Mouse (Mus musculus) limb, embryonic 15.5 days (tissue): ENCODE results near the gene Inpp5f. TPM values are rescaled to one million over a fixed set of nuclear protein-coding genes. Genes with fewer than 3 reads are reported as not detected.

Experiments used
- ATAC-seq: fragments of 200-750 bp; cut with Nextera tagmentation; 2 replicates; pipeline ENCODE4 v1.8.0; 2017; ENCODE audit warnings: low read depth, moderate TSS enrichment; ENCODE audit not compliant: insufficient number of reproducible peaks, low FRiP score, low TSS enrichment
- H3K27ac ChIP-seq: fragments of 300-500 bp; sonication (generic); 2 replicates; pipeline ENCODE4 v1.5.1; 2015; ENCODE audit warnings: moderate library complexity, mild to moderate bottlenecking, inconsistent platforms
- H3K27me3 ChIP-seq: fragments of 300-500 bp; sonication (generic); 2 replicates; pipeline ENCODE4 v1.6.1; 2015; ENCODE audit warnings: inconsistent platforms
- H3K36me3 ChIP-seq: fragments of 300-500 bp; sonication (generic); 2 replicates; pipeline ENCODE4 v1.6.1; 2015; ENCODE audit warnings: inconsistent platforms
- H3K4me1 ChIP-seq: fragments of 300-500 bp; sonication (generic); 2 replicates; pipeline ENCODE4 v1.6.1; 2015; ENCODE audit warnings: inconsistent platforms
- H3K4me2 ChIP-seq: fragments of 300-500 bp; sonication (generic); 2 replicates; pipeline ENCODE4 v1.6.1; 2015; ENCODE audit warnings: mild to moderate bottlenecking, inconsistent platforms
- H3K4me3 ChIP-seq: fragments of 300-500 bp; sonication (generic); 2 replicates; pipeline ENCODE4 v1.5.1; 2015; ENCODE audit warnings: mild to moderate bottlenecking, inconsistent platforms
- H3K9ac ChIP-seq: fragments of 300-500 bp; sonication (generic); 2 replicates; pipeline ENCODE4 v1.6.1; 2015; ENCODE audit warnings: inconsistent platforms
- H3K9me3 ChIP-seq: fragments of 300-500 bp; sonication (generic); 2 replicates; pipeline ENCODE4 v1.6.1; 2016; ENCODE audit warnings: inconsistent platforms
- WGBS: fragments of 180-500 bp; shearing (Covaris S2); methylation state at CpG from one replicate; pipeline ENCODE4 v1.1.7; 2015; 5-methylcytosine and 5-hydroxymethylcytosine counted together
- polyA plus RNA-seq: library from polyadenylated mRNA; unstranded; fragments of >200 nt; fragmentation: Nextera tagmentation; extraction: Ambion mirVana; gene quantifications from 2 replicates; pipeline ENCODE4 v1.2.1, GENCODE M21; 2015

Inpp5f gene
- polyA plus RNA-seq, 1 experiment from 2014 or later: 16.9 TPM

DNA sequence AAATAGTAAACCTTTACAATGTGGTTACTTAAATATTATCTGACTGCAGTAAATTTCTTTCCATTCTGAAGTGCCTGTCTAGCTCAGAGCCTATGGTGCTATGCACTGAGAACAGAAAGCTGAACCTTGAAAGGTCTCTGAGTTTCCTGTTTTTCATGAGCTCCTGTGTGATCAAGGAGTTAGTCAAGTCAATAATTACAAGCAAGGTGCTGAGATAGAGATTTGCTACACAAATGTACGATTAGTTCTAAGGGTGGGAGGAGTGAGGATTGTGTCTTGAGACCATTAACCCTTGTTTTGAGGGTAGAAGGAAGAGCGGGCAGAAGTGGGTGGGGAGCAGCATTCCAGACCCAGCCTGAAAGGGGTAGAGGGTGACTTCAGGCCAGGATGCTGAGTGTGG is 16.1 kb downstream of the Inpp5f start:
- 70% methylated on average over 2 of the region's 2 CpGs for WGBS
- no peak overlapping the region for H3K9ac ChIP-seq
- H3K4me2 ChIP-seq: no peak overlapping the region
- no peaks in the 10 kb centered on the region for H3K36me3 ChIP-seq
- H3K4me1 ChIP-seq: no peaks in the 10 kb centered on the region
- no peak for ATAC-seq
- H3K27me3 ChIP-seq: no peaks in the 10 kb centered on the region
- H3K9me3 ChIP-seq: no peaks in the 10 kb centered on the region
- H3K4me3 ChIP-seq: no peak overlapping the region
- H3K27ac ChIP-seq: no peak overlapping the region

DNA sequence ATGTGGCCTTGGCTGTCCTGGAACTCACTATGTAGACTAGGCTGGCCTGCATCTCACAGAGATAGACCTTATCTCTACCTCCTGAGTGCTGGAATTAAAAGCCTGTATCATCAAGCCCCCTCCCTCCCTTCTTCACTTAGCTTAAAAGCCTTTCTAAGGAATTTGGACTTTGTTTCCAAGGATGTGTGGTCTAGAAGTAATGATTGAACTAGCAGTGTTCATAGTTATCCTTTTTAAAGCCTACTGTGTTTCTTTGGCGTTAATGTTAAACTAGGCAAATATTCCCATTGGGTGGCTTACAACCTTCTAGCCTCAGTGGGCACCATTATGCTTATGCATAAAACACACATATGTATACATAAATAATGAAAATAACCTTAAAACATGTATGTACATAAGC is 16.6 kb downstream of the Inpp5f start:
- H3K27ac ChIP-seq: no peak overlapping the region
- no peak overlapping the region for H3K4me3 ChIP-seq
- no peaks in the 10 kb centered on the region for H3K27me3 ChIP-seq
- H3K4me1 ChIP-seq: no peaks in the 10 kb centered on the region
- H3K9ac ChIP-seq: no peak overlapping the region
- 83% methylated on average over 1 of the region's 1 CpGs for WGBS
- H3K36me3 ChIP-seq: no peaks in the 10 kb centered on the region
- no peak for ATAC-seq
- H3K9me3 ChIP-seq: no peaks in the 10 kb centered on the region
- H3K4me2 ChIP-seq: no peak overlapping the region

GRCm38 (mm10) chr7:128633156-128633555 is 22.0 kb downstream of the Inpp5f start:
- Histone ChIP-seq H3K36me3 (peaks cover 6% of the 10 kb centered on the region; the same call in 1 of the 2 replicates), H3K4me1 (no peaks in the 10 kb centered on the region), H3K9me3 (no peaks in the 10 kb centered on the region), H3K27me3 (no peaks in the 10 kb centered on the region), H3K4me3 (no peak overlapping the region), H3K4me2 (no peak overlapping the region), H3K9ac (no peak overlapping the region), H3K27ac (no peak overlapping the region)
- no peak for ATAC-seq
- 54% methylated on average over 4 of the region's 4 CpGs for WGBS

DNA sequence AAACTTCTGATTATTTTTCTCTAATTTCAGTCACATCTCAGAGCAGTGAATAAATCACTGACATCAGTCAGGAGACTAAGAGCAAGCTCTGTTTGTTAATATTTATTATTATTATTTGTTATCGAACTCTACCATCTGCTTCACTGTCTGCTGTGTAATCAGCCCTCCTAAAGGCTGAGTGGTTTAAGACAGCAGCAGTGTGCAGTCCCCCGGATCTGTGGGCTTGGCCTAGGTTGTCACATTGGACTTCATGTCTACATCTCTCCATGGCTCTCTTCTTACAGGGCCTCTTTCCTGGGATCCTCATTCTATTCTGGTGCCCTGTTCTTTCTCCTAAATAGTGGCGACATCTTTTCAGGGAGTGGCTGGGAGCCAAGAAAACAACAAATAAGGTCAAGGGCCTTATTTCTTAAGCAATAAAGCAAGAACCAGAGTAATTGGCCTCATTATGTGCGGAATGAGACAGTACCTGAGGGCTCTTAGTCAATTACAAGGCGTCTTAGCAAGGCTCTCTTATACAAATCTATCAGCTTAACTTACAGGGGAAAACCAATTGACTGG is 28.9 kb downstream of the Inpp5f start:
- no peaks in the 10 kb centered on the region for H3K9me3 ChIP-seq
- no peak overlapping the region for H3K4me3 ChIP-seq
- H3K4me2 ChIP-seq: no peak overlapping the region
- H3K36me3 ChIP-seq: peaks cover 6% of the 10 kb centered on the region; the same call in 1 of the 2 replicates
- H3K4me1 ChIP-seq: no peaks in the 10 kb centered on the region
- WGBS: 66% methylated on average over 5 of the region's 5 CpGs
- no peak for ATAC-seq
- H3K27ac ChIP-seq: no peak overlapping the region
- no peak overlapping the region for H3K9ac ChIP-seq
- no peaks in the 10 kb centered on the region for H3K27me3 ChIP-seq

DNA sequence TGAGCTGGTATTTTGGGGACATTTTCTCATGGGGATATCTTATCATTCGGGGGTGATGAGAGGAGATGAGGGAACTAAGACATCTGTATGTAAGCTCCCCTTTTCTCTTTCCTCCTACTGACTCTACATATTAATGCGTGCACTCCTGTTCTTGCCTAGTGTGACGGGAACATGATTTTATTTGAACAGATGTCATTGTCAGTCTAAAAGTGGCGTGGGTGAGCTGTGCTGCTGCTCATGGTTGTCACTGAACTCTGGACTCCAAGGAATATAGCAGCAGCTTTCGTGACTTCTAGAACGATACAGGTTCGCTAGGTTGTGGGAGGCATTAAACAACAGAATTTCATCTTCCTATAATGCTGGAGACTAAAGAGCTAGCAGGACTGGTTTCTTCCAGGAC is 30.4 kb downstream of the Inpp5f start:
- Histone ChIP-seq H3K4me3 (no peak overlapping the region), H3K4me1 (no peaks in the 10 kb centered on the region), H3K9me3 (no peaks in the 10 kb centered on the region), H3K4me2 (no peak overlapping the region), H3K27me3 (no peaks in the 10 kb centered on the region), H3K9ac (no peak overlapping the region), H3K36me3 (peaks cover 5% of the 10 kb centered on the region; the same call in 1 of the 2 replicates), H3K27ac (no peak overlapping the region)
- 82% methylated on average over 7 of the region's 7 CpGs for WGBS
- ATAC-seq: no peak

DNA sequence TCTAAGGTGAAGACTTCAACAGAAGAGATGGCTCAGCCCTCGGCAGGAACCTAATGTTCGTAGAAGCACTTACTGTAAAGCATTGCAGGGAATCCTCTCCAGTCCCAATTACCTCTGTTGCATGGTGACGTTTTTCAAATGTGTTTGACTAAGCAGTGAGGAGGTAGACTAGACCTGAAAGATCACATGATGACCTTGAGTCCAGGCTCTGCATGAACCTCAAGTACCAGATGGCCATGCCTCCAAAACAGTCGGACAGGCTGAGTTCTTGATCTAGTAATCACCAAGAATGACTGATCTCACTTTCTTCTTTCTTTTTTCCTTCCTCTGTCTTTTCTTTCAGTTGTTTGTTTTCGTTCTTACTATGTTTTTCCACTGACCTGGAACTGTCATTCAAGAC is 31.3 kb downstream of the Inpp5f start:
- Histone ChIP-seq H3K9ac (no peak overlapping the region), H3K27me3 (no peaks in the 10 kb centered on the region), H3K27ac (no peak overlapping the region), H3K36me3 (no peaks in the 10 kb centered on the region), H3K4me1 (no peaks in the 10 kb centered on the region), H3K9me3 (no peaks in the 10 kb centered on the region), H3K4me3 (no peak overlapping the region), H3K4me2 (no peak overlapping the region)
- WGBS: 84% methylated on average over 5 of the region's 5 CpGs
- ATAC-seq: no peak

DNA sequence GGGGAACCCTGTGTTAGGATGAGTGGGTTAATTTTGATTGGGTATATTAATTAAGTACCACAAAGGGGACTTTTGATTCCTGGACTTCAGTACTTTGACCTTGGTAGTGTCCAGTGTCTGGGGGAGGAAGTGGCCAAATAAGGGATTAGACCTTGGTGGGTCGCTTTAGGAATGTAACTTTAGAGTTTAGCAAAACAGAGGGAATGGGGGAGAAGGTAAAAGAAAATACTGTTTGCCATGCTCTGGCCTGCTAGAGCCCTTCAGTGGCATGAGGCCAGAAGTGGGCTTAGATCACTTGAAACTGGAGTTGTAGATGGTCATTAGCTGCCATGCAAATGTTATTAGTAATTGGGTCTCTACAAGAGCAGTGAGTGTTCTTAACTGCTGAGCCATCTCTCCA is 45.8 kb downstream of the Inpp5f start:
- ATAC-seq: no peak
- no peak overlapping the region for H3K9ac ChIP-seq
- H3K9me3 ChIP-seq: no peaks in the 10 kb centered on the region
- H3K4me1 ChIP-seq: no peaks in the 10 kb centered on the region
- no peaks in the 10 kb centered on the region for H3K27me3 ChIP-seq
- 78% methylated on average over 1 of the region's 1 CpGs for WGBS
- no peaks in the 10 kb centered on the region for H3K36me3 ChIP-seq
- H3K4me3 ChIP-seq: no peak overlapping the region
- no peak overlapping the region for H3K27ac ChIP-seq
- H3K4me2 ChIP-seq: no peak overlapping the region

DNA sequence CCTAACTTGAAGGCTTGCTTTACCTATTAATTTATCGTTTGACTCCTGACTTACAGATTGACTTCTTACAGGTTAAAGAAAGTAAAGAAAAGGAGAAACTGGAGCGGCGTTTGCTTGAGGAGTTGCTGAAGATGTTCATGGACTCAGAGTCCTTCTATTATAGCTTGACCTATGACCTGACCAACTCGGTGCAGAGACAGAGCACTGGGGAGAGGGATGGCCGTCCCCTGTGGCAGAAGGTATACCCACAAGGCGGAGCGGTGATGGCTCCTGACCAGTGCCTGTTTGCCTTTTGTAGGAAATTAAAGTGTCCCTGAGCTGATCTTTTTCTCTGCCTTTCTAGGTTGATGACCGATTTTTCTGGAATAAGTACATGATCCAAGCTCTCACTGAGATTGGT is 52.8 kb downstream of the Inpp5f start:
- peaks cover 34% of the 10 kb centered on the region for H3K36me3 ChIP-seq
- no peak for ATAC-seq
- H3K4me2 ChIP-seq: no peak overlapping the region
- no peak overlapping the region for H3K9ac ChIP-seq
- no peak overlapping the region for H3K4me3 ChIP-seq
- no peaks in the 10 kb centered on the region for H3K9me3 ChIP-seq
- H3K27me3 ChIP-seq: no peaks in the 10 kb centered on the region
- WGBS: 88% methylated on average over 8 of the region's 8 CpGs
- H3K4me1 ChIP-seq: no peaks in the 10 kb centered on the region
- no peak overlapping the region for H3K27ac ChIP-seq

DNA sequence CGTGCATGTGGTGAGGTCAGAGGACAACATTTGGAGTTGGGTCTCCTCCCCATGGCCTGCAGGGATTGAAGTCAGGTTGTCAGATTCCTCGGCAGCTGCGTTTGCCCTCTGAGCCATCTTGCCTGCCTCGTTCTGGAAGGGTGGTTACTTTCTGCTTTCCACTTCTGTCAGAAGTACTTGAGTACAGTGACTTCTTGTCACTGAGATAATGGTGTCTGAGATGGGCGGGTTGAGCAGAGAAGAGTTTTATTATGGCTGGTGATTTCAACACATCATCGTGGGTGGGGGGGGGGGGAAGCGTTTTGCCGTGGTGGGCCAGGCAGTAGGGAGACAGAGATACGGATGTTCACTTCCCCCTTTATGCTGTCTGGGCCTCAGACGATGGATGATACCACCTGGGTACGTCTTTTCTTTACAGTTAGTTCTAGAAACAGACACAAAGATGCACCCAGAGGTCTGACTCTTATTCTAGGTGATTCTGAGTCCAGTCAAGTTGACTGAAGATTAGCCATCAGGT is 53.8 kb downstream of the Inpp5f start:
- no peak for ATAC-seq
- H3K4me1 ChIP-seq: no peaks in the 10 kb centered on the region
- H3K9ac ChIP-seq: no peak overlapping the region
- H3K4me3 ChIP-seq: no peak overlapping the region
- H3K27ac ChIP-seq: no peak overlapping the region
- no peak overlapping the region for H3K4me2 ChIP-seq
- 87% methylated on average over 11 of the region's 11 CpGs for WGBS
- peaks cover 38% of the 10 kb centered on the region for H3K36me3 ChIP-seq
- no peaks in the 10 kb centered on the region for H3K9me3 ChIP-seq
- no peaks in the 10 kb centered on the region for H3K27me3 ChIP-seq

DNA sequence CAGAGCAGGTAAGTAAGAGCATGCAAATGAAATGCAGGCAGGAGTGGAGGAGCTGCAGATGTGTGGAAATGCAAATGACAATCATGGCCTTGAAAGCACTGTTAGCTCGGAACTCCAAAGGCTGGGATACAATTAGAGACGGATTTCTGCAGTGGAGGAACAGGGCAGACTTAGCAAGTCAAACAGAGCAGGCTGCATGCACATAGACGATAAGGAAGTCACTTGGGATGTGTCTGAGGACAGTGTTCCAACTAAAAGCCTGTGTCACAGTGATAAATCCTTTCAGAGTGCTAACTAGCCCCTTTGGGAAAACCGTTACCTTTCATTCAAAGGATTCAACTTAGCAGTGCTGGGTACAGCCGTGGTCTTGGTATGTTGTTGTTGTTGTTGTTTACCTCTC is 56.7 kb downstream of the Inpp5f start:
- 0 out of 2 replicates have a peak, but pooled peaks cover 7% of the 10 kb centered on the region for H3K4me1 ChIP-seq
- WGBS: 67% methylated on average over 5 of the region's 5 CpGs
- H3K36me3 ChIP-seq: peaks cover 40% of the 10 kb centered on the region
- no peak overlapping the region for H3K4me2 ChIP-seq
- ATAC-seq: no peak
- no peaks in the 10 kb centered on the region for H3K27me3 ChIP-seq
- H3K9ac ChIP-seq: no peak overlapping the region
- no peaks in the 10 kb centered on the region for H3K9me3 ChIP-seq
- no peak overlapping the region for H3K27ac ChIP-seq
- H3K4me3 ChIP-seq: no peak overlapping the region

GRCm38 (mm10) chr7:128668831-128669230 is 57.7 kb downstream of the Inpp5f start:
- Histone ChIP-seq H3K4me2 (no peak overlapping the region), H3K27ac (no peak overlapping the region), H3K4me1 (0 out of 2 replicates have a peak, but pooled peaks cover 7% of the 10 kb centered on the region), H3K36me3 (peaks cover 39% of the 10 kb centered on the region), H3K9me3 (no peaks in the 10 kb centered on the region), H3K4me3 (no peak overlapping the region), H3K27me3 (no peaks in the 10 kb centered on the region), H3K9ac (no peak overlapping the region)
- 29% methylated on average over 2 of the region's 2 CpGs for WGBS
- no peak for ATAC-seq

- no peak overlapping the region for H3K27ac ChIP-seq
- H3K36me3 ChIP-seq: peaks cover 24% of the 10 kb centered on the region
- no peak overlapping the region for H3K4me3 ChIP-seq
- ATAC-seq: no peak
- 0 out of 2 replicates have a peak, but pooled peaks cover 7% of the 10 kb centered on the region for H3K4me1 ChIP-seq
- no peak overlapping the region for H3K9ac ChIP-seq
- 17% methylated on average over 8 of the region's 8 CpGs for WGBS
- no peak overlapping the region for H3K4me2 ChIP-seq
- no peaks in the 10 kb centered on the region for H3K9me3 ChIP-seq
- no peaks in the 10 kb centered on the region for H3K27me3 ChIP-seq
These were observed 60.8 kb downstream of the Inpp5f start for GRCm38 (mm10) chr7:128671952-128672351.
